Mouse (Mus musculus) cerebellum, adult 2 months (tissue): ENCODE results near the gene Emilin1.

Experiments
- CTCF ChIP-seq: fragments of 200-500 bp; IDR thresholded peaks from 2 replicates; pipeline ENCODE4 v1.5.1; 2011; ENCODE audit warnings: low read depth, mild to moderate bottlenecking, control low read depth, low read length, moderate library complexity, borderline replicate concordance; ENCODE audit not compliant: insufficient read depth
- POLR2A ChIP-seq: fragments of 200-500 bp; IDR thresholded peaks from 2 replicates; pipeline ENCODE4 v1.6.1; 2011; ENCODE audit warnings: low read length, control low read depth, borderline replicate concordance; ENCODE audit not compliant: insufficient read depth

GRCm38 (mm10) chr5:30959198-30959854, 46.1 kb downstream of the Emilin1 start:
- TF ChIP-seq CTCF, result no peak
- no peak for TF ChIP-seq POLR2A
